Mouse (Mus musculus) T-helper 1 cell (primary cell): Measurements from ENCODE around the gene Meis2.

Source experiments
- in situ Hi-C: fragments of 300-600 bp; cut with MboI, MseI; formaldehyde crosslinking; loops from one replicate; pipeline ENCODE4 v1.15.1; 2025; ENCODE audit warnings: high pct_unique_total_duplicates

The Meis2 gene

GRCm38 (mm10) chr2:116055686-116056620, 9.7 kb downstream of the Meis2 start:
- in situ Hi-C loops, result no loop called here

DNA sequence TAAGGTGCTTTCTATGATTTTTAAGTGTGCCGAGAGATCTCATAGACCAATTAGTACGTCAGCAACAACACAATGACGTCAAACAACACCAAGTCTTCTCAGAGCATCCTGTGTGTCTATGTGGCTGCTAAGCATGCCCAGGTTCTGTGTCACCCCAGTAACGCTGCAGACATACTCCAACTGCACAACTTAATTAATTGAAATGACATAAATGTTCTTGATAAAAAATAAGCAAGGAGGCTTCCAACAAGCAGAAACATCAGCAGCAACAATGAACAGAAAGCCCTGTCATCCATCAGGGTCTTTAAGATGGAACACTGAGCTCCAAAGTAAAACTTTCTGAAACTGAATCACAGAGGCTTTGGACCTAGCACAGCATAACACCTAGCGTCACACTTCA, 11.7 kb downstream of the Meis2 start:
- in situ Hi-C loops, result no loop called here

DNA sequence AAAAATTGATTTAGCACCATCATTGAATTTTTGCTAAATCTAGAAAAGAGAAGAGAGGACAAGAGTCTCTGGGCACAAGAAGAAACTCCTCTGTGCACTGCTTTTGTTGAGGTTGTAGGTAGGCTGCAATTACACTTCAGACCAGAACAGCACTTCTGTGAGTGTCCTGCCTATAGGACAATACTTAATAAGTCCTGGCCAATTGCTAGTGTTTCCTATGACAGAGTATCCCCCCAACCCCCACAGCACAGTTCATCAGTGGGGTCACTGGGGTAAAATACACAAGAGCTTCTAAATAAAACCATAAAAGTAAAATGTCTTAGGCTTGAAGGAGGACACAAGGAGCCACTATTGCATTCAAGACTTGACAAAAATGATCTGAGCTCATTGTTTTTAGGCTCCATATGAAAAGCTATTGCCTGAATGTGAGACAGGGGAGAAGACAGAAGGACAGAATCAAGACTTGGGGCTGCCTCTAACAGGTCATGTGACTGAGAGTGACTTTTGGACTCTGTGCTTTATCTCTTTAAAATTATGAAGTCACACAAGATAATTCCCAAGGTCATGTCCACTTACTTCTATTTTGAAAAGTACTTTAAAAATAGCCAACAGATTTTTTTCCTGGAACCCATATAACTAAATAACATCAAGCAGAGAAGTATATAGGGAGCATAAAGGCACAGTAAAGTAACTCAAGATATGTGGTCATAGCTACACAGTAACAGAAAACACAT, 12.8 kb downstream of the Meis2 start:
- in situ Hi-C loops, result no loop called here

DNA sequence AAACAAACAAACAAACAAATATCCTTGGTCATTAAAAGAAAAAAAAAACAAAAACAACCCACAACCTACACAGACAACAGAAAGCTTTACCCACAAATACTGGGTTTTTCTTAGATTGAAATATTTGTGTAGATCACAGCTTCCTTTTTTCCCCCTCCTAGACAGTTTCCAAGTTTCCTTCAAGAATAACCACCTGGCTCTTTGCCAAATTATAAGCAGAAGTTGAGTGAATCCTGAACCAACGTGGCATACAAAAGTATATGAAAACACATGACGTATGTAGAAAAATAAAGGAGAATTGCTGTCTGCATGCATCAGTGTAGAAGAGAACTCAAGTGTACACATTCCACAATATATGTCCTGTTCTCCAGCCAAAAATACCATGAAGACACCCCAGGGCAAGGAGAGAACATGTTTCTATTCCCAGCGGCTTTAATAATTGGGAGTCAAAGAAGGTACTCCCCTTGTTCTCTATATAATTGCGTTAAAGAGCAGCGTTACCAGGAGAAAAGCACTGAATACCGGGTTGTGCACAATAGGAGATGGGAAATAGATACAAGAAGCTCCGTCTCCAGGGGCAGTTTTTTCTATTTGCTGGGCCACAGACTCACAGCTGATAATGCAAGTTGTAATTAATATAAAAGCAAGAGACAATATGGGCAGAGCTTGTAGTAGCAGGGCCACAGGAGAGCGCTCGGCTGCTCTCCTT, 13.6 kb downstream of the Meis2 start:
- in situ Hi-C loops, result no loop called here

DNA sequence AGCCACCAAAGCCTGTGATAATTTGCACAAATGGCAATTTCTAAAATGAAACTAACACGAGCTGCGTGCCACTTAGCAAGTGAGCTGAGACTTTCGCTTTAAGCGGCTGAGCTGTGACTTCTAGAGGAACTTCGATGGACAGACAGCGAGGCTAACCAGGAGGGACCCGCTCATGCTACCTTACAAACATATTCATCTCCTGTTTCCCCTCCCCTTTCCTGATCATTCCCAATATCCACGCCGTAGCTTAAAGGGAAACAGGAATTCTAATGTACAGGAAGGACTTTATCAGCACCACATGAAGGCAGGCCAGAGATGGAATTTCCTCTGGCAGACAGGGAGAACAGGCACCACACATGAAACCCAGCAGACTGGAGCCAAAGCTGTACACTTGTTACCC, 15.9 kb downstream of the Meis2 start:
- in situ Hi-C loops, result no loop called here

DNA sequence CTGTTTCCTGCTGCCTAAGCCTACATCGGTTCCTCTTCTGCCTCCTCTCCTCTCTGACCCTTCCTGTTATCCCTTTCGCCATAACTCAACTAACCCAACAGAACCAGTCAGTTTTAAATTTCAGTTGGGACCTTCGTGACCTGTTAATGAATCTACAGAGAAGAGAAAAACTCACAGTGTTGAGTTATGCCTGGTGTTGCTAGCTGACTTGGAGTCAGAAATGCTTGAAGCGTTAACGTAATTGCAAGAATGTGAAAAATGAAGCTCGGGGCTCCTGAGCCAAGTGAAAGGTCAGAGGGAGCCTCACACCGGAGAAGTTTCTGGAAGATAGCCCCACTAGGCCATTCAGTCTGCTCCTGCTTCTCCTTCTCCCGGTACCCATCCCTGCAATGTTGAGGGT, 18.3 kb downstream of the Meis2 start:
- in situ Hi-C loops, result no loop called here

GRCm38 (mm10) chr2:116045048-116045447, 20.6 kb downstream of the Meis2 start:
- in situ Hi-C loops, result no loop called here

- in situ Hi-C loops, result no loop called here
These were observed 22.5 kb downstream of the Meis2 start for GRCm38 (mm10) chr2:116042934-116043698.

GRCm38 (mm10) chr2:116042447-116042846, 23.2 kb downstream of the Meis2 start:
- in situ Hi-C loops, result no loop called here

DNA sequence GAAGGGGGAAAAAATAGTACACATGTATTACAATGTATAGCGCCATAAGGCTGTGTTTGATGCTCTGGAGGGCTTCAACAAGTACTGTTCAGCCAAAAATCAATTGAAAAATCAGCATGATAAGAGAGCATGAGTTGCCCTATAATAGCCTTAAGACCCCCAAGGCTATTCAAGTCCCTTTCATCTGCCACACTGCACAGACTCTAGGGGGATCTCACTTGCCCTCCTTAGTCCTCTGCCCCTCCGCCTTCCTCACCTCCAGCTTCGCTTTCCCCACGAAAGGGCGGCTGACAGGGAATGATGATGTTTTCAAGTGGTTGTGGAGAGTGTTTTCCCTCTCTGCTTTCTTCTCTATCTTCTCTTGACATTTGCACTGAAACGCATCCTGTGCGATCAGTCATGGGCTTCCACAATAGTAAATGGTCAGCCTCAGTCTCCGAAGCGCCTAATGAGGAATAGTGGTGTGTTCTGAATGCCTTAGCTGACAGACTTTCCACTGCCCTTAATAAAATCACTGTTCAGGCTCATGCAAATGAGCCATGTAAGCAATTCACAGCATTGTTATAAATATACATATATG, 23.9 kb downstream of the Meis2 start:
- in situ Hi-C loops, result no loop called here

DNA sequence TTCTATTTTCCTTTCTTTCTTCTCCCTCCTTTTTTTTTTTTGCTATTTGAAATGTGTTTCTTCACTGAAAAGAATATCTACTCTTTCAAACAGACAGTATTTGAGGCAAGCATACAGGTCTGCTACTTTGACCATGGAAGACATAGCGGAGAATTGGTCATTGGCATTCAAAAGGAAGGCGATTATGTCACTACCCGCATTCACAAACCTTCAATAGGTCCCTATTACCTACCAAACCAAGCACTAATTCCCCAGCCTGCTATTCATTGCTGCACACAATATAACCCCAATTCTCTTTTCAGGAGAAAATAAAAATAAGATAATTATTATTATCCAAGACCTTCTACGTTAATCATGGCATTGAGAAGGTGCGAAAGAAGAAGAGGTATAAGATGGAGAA, 30.3 kb downstream of the Meis2 start:
- in situ Hi-C loops, result no loop called here

GRCm38 (mm10) chr2:116028127-116028526, 37.5 kb downstream of the Meis2 start:
- in situ Hi-C loops, result no loop called here

- in situ Hi-C loops, result no loop called here
These were observed 42.8 kb downstream of the Meis2 start for GRCm38 (mm10) chr2:116022876-116023275.

DNA sequence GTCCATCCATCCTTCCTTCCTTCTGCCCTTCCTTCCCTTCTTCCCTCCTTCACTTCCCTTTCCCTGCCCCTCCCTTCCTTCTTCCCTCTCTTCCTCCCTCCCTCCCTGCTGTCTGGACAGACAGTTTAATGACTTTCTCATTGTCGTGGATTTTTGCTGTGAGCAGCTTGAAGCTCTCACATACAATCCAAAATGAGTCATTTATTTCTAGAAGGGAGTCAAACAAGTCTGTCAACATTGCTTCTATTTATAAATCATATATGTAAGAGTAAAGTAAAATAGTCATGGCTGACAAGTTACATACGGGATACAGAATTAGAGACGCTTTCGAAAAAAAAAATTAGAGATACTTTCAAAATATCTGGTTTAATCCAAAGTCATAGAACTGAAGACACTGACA, 43.7 kb downstream of the Meis2 start:
- in situ Hi-C loops, result no loop called here

DNA sequence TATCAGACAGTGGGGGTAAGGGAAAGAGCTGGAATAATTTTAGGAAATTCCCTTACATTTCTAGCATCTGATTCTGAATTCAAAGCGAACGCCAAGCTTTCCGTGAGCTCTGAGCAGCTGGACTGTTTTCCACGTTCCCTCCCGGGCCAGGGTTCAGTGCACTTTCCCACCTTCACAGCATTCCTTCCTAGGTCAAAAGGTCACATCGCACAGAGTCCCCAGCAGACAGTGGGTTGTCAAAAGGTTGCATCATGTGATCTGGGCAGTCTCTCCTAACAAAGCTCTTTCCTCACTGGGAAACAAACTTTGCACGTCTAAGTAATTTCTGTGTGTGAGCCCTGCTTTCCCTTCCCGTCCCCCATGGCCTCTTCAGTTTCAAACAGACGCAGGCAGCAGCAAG, 44.6 kb downstream of the Meis2 start:
- in situ Hi-C loops, result no loop called here

DNA sequence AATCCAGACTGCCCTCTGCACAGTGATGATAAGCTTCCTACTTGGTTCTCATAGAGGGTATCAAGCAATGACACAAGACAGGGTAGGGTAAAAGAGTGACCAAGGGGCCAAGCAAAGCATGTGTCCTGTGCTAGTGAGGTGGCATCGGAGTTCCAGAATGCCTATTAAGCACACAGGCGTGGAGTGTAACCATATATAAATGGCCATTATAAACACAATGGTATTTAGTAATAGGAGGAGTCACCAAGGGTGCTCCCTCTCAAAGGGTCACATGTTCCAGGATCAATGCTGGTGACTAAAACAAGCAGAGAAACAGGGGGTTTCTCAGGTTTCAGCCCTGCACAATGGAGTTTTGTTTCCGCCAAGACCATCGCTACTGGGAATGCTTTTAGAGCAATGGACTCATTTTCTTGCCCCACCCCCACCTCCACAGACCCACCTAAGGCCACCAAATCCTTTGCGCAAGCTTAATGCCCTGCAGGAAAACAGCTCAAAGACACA, 45.1 kb downstream of the Meis2 start:
- in situ Hi-C loops, result no loop called here

DNA sequence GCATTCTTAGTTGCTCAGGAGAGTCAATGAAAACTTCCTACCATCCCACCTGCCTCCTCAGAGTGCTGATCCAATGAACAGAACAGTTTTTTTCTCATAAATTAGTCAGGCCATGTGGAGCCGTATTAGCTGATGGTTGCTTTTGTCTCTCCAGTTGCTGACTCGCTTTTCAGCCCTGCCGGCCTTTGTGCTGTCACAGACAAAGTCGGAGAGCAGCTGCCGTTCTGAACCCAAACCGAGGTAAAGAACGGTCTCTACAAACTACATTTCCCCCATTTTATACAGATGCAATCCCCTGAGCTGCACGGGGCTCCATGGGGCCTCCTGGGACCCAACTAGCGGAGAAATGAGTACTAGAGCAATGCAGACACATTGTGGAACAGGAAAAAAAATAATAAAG, 45.7 kb downstream of the Meis2 start:
- in situ Hi-C loops, result no loop called here

DNA sequence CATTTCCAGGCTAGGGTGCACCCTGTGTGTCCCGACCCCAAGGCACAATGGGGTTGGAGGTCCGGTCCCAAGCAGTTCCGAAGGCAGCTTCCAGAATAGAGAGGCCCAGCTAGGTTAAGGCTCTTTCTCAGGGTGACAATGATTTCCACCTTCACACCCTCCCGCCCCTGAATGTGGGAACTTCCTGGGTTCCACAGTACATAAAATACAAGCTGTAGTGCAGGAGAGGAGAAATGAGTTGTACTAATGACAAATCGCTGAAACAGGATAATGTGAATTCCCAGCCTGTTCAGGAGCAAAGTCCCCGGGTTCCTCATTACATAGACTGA, 46.2 kb downstream of the Meis2 start:
- in situ Hi-C loops, result no loop called here

DNA sequence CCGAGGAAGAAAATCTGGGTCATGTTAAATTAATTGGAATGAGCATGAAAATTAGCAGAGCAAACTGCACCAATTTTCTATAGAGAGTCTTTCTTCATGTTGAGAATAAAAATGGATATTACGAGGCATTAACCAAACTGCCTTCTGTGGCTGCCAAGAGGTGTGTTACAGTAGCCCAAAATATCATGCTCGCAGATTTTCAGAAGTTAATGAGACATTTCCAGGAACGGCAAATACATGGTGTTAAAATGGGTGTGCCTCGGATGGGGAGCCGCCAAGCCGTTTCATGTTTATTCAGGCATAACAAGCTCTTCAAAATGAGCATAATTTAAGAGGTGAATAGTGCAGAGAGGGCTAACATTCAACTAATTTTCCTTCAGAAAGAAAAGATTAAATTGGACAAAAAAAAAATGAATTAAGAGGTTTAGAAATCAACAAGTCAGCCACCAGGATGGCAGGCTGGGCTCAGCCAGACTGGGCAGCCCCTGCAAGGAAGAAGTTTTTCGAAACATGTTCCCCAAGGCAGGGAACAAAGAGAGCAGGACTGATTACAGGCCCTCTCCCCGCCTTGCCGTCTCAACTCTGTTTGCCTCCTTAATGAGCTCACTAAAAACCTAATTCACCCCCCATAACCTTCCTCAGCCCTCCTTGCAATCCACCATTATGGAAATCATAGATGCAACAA, 46.7 kb downstream of the Meis2 start:
- in situ Hi-C loops, result no loop called here

GRCm38 (mm10) chr2:116015520-116015919, 50.1 kb downstream of the Meis2 start:
- in situ Hi-C loops, result no loop called here

DNA sequence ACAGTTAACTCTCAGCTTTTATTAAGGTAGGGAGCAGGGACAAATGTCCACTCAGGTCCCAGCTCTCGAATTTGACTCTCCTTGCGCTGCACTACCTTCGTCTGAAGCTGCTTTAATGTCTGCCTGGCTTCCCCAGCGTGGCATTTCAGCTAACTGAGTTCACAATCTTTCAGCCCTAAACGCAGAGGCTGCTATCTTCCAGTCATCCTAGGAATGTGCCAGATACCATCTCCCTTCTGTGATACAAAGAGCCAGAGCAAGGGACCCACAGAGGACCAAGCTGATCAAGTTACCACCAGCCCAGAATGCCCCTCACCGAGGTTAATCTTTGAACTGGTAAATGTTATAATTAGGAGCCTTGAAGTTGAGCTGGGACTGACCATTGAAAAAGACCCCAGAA, 55.2 kb downstream of the Meis2 start:
- in situ Hi-C loops, result no loop called here
